Mouse (Mus musculus) megakaryocyte, embryonic 14.5 days (primary cell): ENCODE measurements at regions not wholly inside any gene's neighbourhood (a gene's known extent, or its start where the extent isn't known, plus 50 kb on each side); places are given as distances from the start of the nearest gene placed in this dataset.

Experiments used
- H3K27me3 ChIP-seq: replicated peaks from 2 replicates; pipeline ENCODE3; 2012; ENCODE audit warnings: inconsistent platforms
- H3K36me3 ChIP-seq: replicated peaks from 2 replicates; pipeline ENCODE3; 2012; ENCODE audit warnings: low read length, inconsistent platforms, mixed read lengths
- H3K4me1 ChIP-seq: 2 replicates; pipeline ENCODE4 v1.6.1; 2012; ENCODE audit warnings: inconsistent platforms
- H3K4me3 ChIP-seq: replicated peaks from 2 replicates; pipeline ENCODE3; 2012; ENCODE audit warnings: moderate library complexity, mild to moderate bottlenecking, inconsistent platforms
- H3K9me3 ChIP-seq: 2 replicates; pipeline ENCODE4 v1.6.1; 2012; ENCODE audit warnings: inconsistent platforms
- FLI1 ChIP-seq: IDR thresholded peaks from 2 replicates; pipeline ENCODE4 v1.6.1; 2012; ENCODE audit warnings: low read length, inconsistent platforms, mixed read lengths
- GATA1 ChIP-seq: IDR thresholded peaks from 3 replicates; pipeline ENCODE4 v1.6.1; 2012; ENCODE audit warnings: mixed read lengths, low read length, inconsistent platforms, borderline replicate concordance

DNA sequence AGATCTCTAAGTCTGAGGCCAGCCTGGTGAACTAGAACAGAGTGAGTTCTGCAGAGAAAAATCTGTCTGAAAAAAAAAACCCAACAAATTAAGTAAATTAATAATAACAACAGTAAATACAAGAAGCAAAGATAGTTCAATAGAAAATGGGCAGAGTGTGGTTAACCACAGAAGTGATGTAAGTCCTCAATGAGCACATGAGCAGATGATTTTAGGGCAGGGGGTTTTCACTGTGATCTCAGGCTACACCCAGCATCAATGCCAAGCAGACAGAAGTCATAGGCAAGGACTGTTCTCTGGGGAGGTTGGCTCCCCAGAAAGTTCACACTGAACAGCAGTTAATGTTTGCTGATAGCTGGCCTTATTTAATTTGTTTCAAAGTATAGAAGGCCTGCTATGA is 88.1 kb upstream of the Fut8 start:
- H3K9me3 ChIP-seq: no peaks in the 10 kb centered on the region
- peaks cover 38% of the 10 kb centered on the region for H3K4me1 ChIP-seq
- no peak for TF ChIP-seq FLI1
- TF ChIP-seq GATA1: no peak
- no peaks in the 10 kb centered on the region for H3K36me3 ChIP-seq
- H3K4me3 ChIP-seq: no peak overlapping the region
- no peaks in the 10 kb centered on the region for H3K27me3 ChIP-seq

DNA sequence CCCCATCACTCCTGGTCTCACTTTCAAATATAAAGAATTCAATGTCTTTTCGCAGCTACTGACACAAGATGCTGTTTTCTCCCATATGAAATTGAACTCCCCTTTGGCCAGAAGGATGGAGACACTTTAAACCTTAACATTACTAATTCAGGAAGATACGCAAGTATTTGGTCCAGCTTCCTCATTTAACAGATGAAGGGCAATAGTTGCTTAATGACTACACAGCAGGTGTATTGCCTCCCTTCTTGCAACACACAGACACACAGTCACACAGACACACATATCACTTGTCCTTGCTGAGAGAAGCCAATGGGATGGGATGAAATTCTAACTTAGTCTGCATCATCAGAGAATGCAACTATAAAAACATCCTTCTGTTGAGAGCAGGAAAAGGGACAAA is 89.8 kb upstream of the Fut8 start:
- no peak for TF ChIP-seq GATA1
- no peak for TF ChIP-seq FLI1
- H3K27me3 ChIP-seq: no peaks in the 10 kb centered on the region
- peaks cover 47% of the 10 kb centered on the region for H3K4me1 ChIP-seq
- no peaks in the 10 kb centered on the region for H3K9me3 ChIP-seq
- H3K4me3 ChIP-seq: no peak overlapping the region
- H3K36me3 ChIP-seq: no peaks in the 10 kb centered on the region

DNA sequence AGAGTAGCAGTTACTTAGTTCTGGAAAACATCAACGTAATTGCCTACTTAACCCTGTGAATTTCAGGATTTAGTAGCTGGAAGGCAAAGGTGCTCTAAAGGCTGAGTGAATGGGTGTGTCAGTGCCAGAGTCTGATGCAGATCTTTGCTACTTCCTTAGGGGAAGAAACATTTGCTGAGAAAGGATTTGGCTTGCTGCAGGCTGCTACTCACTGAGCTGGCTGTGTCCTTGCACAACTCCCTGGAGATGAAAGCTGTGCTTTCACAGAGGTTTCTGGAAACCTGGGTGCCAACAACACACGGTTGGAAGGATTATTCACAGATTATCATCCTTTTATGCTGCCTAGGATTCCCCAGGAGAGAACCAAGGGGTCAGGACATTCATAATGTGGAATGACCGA is 94.0 kb upstream of the Fut8 start:
- TF ChIP-seq GATA1 (no peak), FLI1 (no peak)
- Histone ChIP-seq H3K4me3 (no peak overlapping the region), H3K27me3 (no peaks in the 10 kb centered on the region), H3K36me3 (no peaks in the 10 kb centered on the region), H3K4me1 (peaks cover 66% of the 10 kb centered on the region), H3K9me3 (no peaks in the 10 kb centered on the region)

DNA sequence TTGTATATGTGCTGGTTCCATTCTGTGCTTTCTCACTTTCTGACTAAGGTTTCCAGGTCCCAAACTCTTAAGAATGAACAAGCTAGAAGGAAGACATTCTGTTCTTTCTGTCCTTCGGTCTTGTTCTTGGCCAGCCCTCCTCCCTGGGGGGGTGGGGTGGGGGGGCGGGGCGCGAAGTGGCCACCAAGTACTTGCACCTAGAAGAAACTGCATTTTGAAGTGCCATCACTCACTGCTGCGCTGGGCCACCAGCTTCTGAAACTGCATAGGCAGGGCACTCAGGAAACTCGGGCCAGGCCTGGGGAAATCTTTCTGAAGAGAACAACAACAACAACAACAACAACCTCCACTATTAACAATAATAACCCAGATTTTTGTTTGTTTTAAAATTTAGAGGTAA is 94.4 kb upstream of the Fut8 start:
- Histone ChIP-seq H3K4me1 (peaks cover 70% of the 10 kb centered on the region), H3K36me3 (no peaks in the 10 kb centered on the region), H3K4me3 (no peak overlapping the region), H3K27me3 (no peaks in the 10 kb centered on the region), H3K9me3 (no peaks in the 10 kb centered on the region)
- TF ChIP-seq GATA1 (no peak), FLI1 (no peak)

DNA sequence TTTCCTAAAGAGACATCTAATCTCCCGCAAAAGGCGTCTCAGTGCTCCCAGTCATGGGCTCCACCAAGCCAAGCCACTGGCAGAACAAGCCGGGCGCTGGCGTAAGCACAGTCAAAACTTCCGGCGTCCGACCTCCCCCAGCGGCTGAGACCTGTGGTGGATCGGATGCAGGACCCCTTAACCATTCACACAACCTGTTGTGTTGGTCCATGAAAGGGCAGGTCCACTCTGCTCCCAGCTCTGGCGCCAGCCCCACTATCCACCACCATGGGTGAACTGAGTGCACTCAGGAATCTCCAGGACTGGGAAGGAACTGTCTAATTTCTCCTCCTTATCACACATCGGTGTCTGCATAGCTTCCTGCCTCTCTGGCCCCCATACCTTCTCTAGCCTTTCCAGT is 94.8 kb upstream of the Fut8 start:
- H3K9me3 ChIP-seq: no peaks in the 10 kb centered on the region
- peaks cover 74% of the 10 kb centered on the region for H3K4me1 ChIP-seq
- no peak overlapping the region for H3K4me3 ChIP-seq
- TF ChIP-seq FLI1 (no peak), GATA1 (no peak)
- H3K36me3 ChIP-seq: no peaks in the 10 kb centered on the region
- H3K27me3 ChIP-seq: no peaks in the 10 kb centered on the region

DNA sequence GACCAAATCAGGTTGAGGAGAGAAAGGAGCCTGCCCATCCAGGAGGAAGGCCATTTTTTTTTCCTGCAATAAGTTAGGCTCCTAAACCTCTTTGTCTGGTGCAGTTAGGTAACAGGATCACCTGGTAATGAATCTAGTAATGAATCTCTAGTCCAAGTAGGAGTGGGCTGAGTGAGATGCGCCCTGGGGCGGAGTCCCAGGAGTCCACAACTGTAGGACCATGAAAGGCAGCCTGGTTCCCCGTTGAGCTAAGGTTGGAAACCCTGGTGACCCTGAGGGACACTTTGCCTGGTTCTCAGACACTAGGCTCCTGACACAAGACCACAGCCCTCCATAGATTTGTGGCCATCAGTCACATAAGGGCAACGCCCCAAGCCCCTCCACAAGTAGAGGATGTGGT is 95.7 kb upstream of the Fut8 start:
- Histone ChIP-seq H3K4me3 (no peak overlapping the region), H3K36me3 (peaks cover 4% of the 10 kb centered on the region), H3K4me1 (peaks cover 82% of the 10 kb centered on the region), H3K27me3 (no peaks in the 10 kb centered on the region), H3K9me3 (no peaks in the 10 kb centered on the region)
- TF ChIP-seq FLI1 (no peak), GATA1 (no peak)

DNA sequence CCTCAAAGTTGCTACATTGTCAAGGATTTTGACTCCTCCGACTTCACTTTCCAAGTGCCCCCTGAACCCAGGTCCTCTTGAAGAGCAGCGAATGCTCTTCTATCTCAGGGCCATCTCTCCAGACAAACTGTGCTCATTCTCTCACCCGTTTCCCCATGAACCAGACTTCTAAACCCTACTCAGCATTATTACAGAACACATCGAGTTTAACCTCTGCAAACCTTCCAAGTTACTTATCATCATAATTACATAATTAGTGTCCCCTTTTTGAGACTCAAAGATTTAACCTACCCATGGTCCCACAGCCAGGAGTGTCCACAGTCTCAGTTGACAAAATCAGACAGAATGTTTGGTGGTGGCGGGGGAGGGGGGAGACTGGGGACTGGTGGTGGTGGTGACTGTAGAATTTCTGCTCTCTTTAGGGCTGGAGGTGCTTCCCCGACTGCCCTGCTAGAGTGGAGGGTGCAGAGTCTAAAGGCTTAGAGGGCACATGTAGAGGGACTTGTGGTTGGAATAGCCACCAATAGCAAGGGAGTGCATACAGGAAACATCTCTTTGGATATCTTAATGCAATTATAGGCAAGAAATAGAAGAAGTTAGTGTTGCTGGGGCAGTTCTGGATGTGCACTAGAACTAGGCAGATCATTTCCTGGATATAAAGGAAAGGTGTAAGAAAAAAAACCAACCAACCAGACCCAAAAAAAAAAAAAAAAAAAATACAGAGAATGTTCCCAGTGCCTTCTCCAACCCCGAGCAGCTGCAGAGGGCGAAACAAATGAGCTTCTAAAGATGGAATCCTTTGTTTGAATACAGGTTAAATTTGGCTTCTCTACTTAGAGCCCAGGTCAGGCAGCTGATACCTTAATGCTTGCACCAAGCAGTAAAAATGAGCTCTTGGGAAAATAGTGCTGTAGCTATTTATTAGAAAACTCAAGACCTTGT is 96.4 kb upstream of the Fut8 start:
- Histone ChIP-seq H3K36me3 (peaks cover 4% of the 10 kb centered on the region), H3K4me1 (peaks cover 85% of the 10 kb centered on the region), H3K27me3 (no peaks in the 10 kb centered on the region), H3K4me3 (no peak overlapping the region), H3K9me3 (no peaks in the 10 kb centered on the region)
- TF ChIP-seq GATA1 (no peak), FLI1 (no peak)

DNA sequence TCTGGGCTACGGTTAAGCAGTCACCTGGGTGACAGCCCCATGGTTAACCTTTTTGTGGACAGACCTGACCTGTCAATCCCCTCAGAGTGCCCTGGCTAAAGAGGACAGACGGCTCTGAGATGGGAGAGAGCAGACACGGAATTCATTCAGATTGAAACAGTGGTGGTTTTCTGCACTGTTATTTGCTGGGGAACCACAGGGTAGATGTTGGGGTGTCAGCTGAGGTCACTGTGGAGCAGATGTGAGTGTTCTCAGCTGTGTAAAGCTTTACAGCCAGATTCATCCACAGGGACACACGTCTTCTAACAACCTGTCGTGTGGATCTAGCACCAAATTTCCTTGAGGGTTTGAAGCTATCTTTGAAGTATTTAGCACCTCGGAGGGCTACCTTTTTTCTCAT is 97.3 kb upstream of the Fut8 start:
- no peaks in the 10 kb centered on the region for H3K9me3 ChIP-seq
- no peak overlapping the region for H3K4me3 ChIP-seq
- H3K4me1 ChIP-seq: peaks cover 83% of the 10 kb centered on the region
- peaks cover 4% of the 10 kb centered on the region for H3K36me3 ChIP-seq
- TF ChIP-seq GATA1 (no peak), FLI1 (no peak)
- H3K27me3 ChIP-seq: no peaks in the 10 kb centered on the region

DNA sequence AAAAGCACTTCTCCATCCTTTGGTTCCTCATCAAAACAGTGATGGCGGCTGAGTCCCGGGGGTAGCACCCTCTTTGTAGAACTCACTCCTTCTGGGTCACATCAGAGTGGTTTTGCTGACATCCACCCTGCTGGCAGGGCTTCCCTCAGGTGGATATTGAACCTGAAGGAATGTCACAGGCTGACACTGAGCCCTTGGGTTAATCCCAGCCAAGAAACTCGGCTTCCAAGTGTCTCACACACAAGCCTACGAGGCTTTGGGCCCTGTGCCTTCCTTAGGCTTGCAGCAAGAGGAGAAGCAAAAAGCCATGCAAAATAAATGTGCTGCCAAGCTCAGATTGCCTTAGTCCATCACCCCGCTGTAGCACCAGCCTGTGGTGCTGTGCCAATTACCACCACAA is 97.8 kb upstream of the Fut8 start:
- peaks cover 83% of the 10 kb centered on the region for H3K4me1 ChIP-seq

DNA sequence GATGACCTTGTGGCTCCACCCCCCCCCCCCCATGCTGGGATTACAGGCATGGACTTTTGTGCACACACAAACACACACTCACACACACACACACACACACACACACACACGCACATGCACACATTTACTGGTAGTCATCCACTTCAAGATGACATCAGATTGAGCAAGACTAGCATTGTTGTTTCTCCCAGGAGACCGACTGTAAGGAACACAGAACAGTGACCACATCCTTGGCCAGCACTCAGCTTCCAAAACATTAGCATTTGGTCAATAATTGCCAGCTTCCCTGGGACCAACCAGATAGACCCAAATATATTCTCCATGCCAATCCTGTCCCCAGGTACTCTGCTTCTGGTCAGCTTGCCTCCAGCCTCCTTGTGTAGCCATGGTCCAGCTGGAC is 98.2 kb upstream of the Fut8 start:
- Histone ChIP-seq H3K36me3 (peaks cover 6% of the 10 kb centered on the region), H3K4me1 (peaks cover 83% of the 10 kb centered on the region), H3K4me3 (no peak overlapping the region), H3K9me3 (no peaks in the 10 kb centered on the region), H3K27me3 (no peaks in the 10 kb centered on the region)
- TF ChIP-seq FLI1 (no peak), GATA1 (no peak)

More for the DNA sequence above, 97.8 kb upstream of the Fut8 start:
- TF ChIP-seq GATA1 (no peak), FLI1 (no peak)
- no peaks in the 10 kb centered on the region for H3K9me3 ChIP-seq
- H3K4me3 ChIP-seq: no peak overlapping the region
- H3K27me3 ChIP-seq: no peaks in the 10 kb centered on the region
- peaks cover 4% of the 10 kb centered on the region for H3K36me3 ChIP-seq
